Mouse (Mus musculus) hindbrain, embryonic 16.5 days (tissue): ENCODE data around the gene Npsr1. TPM values are rescaled to one million over a fixed set of nuclear protein-coding genes. Genes with fewer than 3 reads are reported as not detected.

ENCODE experiments used
- ATAC-seq: fragments of 200-750 bp; cut with Nextera tagmentation; 2 replicates; pipeline ENCODE4 v1.8.0; 2017; ENCODE audit warnings: moderate TSS enrichment, moderate library complexity
- H3K27ac ChIP-seq: fragments of 300-500 bp; sonication (generic); 2 replicates; pipeline ENCODE4 v1.5.1; 2014; ENCODE audit warnings: low read depth, mild to moderate bottlenecking, control low read depth, low read length, moderate library complexity
- H3K27me3 ChIP-seq: fragments of 300-500 bp; sonication (generic); replicated peaks from 2 replicates; pipeline ENCODE4 v1.6.1; 2014; ENCODE audit warnings: low read length; ENCODE audit not compliant: control insufficient read depth, insufficient read depth
- H3K36me3 ChIP-seq: fragments of 300-500 bp; sonication (generic); 2 replicates; pipeline ENCODE4 v1.6.1; 2014; ENCODE audit warnings: mild to moderate bottlenecking, low read length, moderate library complexity, mixed read lengths; ENCODE audit not compliant: control insufficient read depth, insufficient read depth
- H3K4me1 ChIP-seq: fragments of 300-500 bp; sonication (generic); 2 replicates; pipeline ENCODE4 v1.6.1; 2014; ENCODE audit warnings: low read depth, low read length; ENCODE audit not compliant: control insufficient read depth, insufficient read depth
- H3K4me2 ChIP-seq: fragments of 300-500 bp; sonication (generic); 2 replicates; pipeline ENCODE4 v1.6.1; 2014; ENCODE audit warnings: mild to moderate bottlenecking, low read length, control low read depth, moderate library complexity
- H3K4me3 ChIP-seq: fragments of 300-500 bp; sonication (generic); 2 replicates; pipeline ENCODE4 v1.5.1; 2014; ENCODE audit warnings: mild to moderate bottlenecking, low read length, control low read depth, moderate library complexity
- H3K9ac ChIP-seq: fragments of 300-500 bp; sonication (generic); 2 replicates; pipeline ENCODE4 v1.6.1; 2014; ENCODE audit warnings: low read depth, mild to moderate bottlenecking, control low read depth, low read length, moderate library complexity
- H3K9me3 ChIP-seq: fragments of 300-500 bp; sonication (generic); 2 replicates; pipeline ENCODE4 v1.6.1; 2014; ENCODE audit warnings: mild to moderate bottlenecking, low read length, moderate library complexity; ENCODE audit not compliant: control insufficient read depth
- WGBS: fragments of 180-500 bp; shearing (Covaris S2); extraction: QIAGEN DNeasy Blood & Tissue Kit; methylation state at CpG from one replicate; pipeline ENCODE4 v1.1.7; 2014; 5-methylcytosine and 5-hydroxymethylcytosine counted together
- polyA plus RNA-seq: library from polyadenylated mRNA; unstranded; fragments of >200 nt; fragmentation: Nextera tagmentation; extraction: Ambion mirVana; gene quantifications from 2 replicates; pipeline ENCODE4 v1.2.1, GENCODE M21; 2015

Gene Npsr1
- polyA plus RNA-seq, 1 experiment from 2014 or later = 0.43 TPM

DNA sequence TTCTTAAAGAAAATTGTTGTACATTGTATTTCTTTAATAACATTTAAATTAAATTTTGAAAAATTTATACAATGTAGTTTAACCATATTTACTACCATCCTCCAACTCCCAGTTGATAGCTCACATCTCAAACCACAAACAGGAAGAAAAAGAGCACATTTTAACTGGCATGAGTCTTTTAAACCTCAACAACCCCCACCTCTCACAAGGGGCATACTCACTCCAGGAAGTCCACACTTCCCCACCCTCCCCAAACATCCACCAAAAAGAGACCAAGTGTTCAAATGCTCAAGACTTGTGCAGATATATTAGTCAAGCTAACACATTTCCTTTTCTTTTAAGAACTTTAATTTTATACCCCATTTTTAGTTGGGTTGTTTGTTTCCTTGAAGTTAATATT is 38.6 kb downstream of the Npsr1 start:
- no peaks in the 10 kb centered on the region for H3K4me1 ChIP-seq
- H3K27ac ChIP-seq = no peak overlapping the region
- no peaks in the 10 kb centered on the region for H3K36me3 ChIP-seq
- no peaks in the 10 kb centered on the region for H3K27me3 ChIP-seq
- no peak overlapping the region for H3K9ac ChIP-seq
- H3K9me3 ChIP-seq = no peaks in the 10 kb centered on the region
- ATAC-seq = no peak
- no peak overlapping the region for H3K4me3 ChIP-seq
- no peak overlapping the region for H3K4me2 ChIP-seq

DNA sequence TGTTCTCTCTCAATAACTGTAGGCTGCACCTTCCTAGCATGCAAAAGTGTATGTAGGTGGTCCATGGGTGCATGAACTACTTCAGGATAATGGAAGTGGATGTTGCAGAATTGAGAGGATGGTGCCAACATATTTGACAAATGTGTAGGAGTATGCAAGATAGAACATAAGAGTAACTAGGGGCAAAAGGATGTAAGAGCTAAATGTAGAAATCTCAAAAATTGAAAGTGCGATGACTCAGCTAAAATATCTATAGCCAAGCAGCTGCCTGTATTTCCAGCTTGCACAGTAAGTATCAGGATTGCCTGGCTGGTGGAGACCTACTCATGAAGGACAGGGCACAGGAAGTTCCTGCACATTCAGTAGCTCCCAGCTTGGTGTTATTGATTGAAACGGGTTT is 46.5 kb downstream of the Npsr1 start:
- WGBS = 91% methylated on average over 2 of the region's 2 CpGs
- no peaks in the 10 kb centered on the region for H3K9me3 ChIP-seq
- no peak for ATAC-seq
- no peaks in the 10 kb centered on the region for H3K36me3 ChIP-seq
- H3K4me1 ChIP-seq = no peaks in the 10 kb centered on the region
- H3K4me2 ChIP-seq = no peak overlapping the region
- H3K4me3 ChIP-seq = no peak overlapping the region
- H3K27me3 ChIP-seq = no peaks in the 10 kb centered on the region
- H3K9ac ChIP-seq = no peak overlapping the region
- no peak overlapping the region for H3K27ac ChIP-seq

DNA sequence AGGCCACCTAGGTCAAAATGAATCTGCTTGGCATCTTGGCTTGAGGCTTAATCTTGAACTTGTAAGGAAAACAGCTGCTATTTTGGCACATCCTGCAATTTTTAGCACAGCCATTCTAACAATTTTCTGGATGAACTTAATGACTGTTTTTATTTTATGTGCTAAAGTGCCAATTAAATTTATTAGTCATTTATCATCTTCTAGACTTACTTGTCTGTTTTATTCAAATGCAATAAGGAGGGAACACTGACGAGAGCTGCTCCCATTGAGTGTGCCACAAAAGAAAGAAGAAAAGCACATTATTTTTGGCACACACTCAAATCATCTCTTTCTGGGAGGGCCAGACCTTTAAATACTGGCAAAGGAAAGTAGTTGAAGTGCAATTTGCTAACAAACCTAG is 59.4 kb downstream of the Npsr1 start:
- Histone ChIP-seq H3K27ac (no peak overlapping the region), H3K9me3 (no peaks in the 10 kb centered on the region), H3K4me2 (no peak overlapping the region), H3K4me1 (no peaks in the 10 kb centered on the region), H3K36me3 (no peaks in the 10 kb centered on the region), H3K4me3 (no peak overlapping the region), H3K9ac (no peak overlapping the region), H3K27me3 (no peaks in the 10 kb centered on the region)
- ATAC-seq = no peak
- 44% methylated on average over 1 of the region's 1 CpGs for WGBS

DNA sequence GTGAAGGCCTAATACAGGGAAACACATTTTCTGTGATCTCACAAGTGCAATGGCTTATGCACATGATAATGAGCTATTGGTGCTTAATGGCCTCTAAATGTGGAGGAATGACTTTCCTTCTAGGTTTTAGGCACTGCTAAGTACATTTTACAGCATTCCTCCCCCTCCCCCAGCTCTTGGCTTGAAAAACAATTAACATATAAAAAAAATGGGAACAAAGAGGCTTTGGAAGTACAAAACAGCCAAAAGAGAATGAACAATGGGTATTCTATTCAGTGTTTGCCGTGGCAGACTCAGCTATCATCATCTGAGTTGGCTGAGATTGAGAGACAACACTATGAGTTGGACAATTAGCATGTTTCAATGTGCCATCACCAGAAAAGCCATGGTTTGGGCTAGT is 62.6 kb downstream of the Npsr1 start:
- ATAC-seq = no peak
- Histone ChIP-seq H3K4me1 (no peaks in the 10 kb centered on the region), H3K27ac (no peak overlapping the region), H3K9ac (no peak overlapping the region), H3K4me3 (no peak overlapping the region), H3K4me2 (no peak overlapping the region), H3K27me3 (no peaks in the 10 kb centered on the region), H3K36me3 (no peaks in the 10 kb centered on the region), H3K9me3 (no peaks in the 10 kb centered on the region)
- WGBS = 21% methylated on average over 1 of the region's 1 CpGs

DNA sequence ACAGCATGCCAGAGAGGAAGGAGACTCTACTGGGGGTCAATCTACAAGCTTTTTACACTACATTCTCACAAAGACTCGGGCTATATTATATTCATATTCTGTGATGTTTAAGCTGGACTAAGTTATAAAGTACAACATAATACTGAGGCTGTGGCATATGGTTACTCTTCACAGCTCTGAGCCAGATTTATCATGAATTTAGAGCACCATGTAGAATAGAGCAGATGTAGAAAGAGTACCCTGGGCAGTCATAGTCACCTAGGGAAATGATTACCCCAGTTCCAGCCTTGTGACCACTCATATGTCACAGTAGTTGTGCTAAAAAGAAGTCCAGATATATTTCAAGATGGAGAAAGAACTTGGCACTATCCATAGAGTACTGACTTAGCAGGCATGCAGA is 70.7 kb downstream of the Npsr1 start:
- 84% methylated on average over 1 of the region's 1 CpGs for WGBS

DNA sequence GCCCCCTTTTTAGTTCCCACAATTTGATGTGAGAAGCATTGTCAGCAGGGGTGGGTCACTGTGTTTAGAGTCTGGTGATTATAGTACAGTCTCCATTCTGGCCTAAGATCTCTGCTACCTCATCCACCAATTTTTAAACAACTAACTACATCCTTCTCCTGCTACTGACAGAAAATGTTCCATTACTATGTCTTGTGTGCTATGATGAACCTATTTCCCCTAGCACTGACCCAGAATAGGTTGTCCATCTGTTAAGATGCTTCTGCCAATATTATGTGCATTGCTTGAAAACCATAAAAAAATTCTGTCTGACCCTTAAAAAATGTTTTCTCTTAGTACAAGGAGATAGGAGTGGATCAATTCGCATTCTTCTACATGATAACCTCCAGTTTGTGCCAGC is 72.9 kb downstream of the Npsr1 start:
- Histone ChIP-seq H3K4me2 (no peak overlapping the region), H3K36me3 (no peaks in the 10 kb centered on the region), H3K4me1 (no peaks in the 10 kb centered on the region), H3K27ac (no peak overlapping the region), H3K27me3 (no peaks in the 10 kb centered on the region), H3K9ac (no peak overlapping the region), H3K9me3 (no peaks in the 10 kb centered on the region), H3K4me3 (no peak overlapping the region)
- no peak for ATAC-seq
- WGBS = 91% methylated on average over 1 of the region's 1 CpGs

More for the DNA sequence above, 70.7 kb downstream of the Npsr1 start:
- H3K9me3 ChIP-seq = no peaks in the 10 kb centered on the region
- H3K4me2 ChIP-seq = no peak overlapping the region
- H3K4me3 ChIP-seq = no peak overlapping the region
- no peak for ATAC-seq
- no peak overlapping the region for H3K27ac ChIP-seq
- no peaks in the 10 kb centered on the region for H3K4me1 ChIP-seq
- H3K27me3 ChIP-seq = no peaks in the 10 kb centered on the region
- H3K36me3 ChIP-seq = no peaks in the 10 kb centered on the region
- H3K9ac ChIP-seq = no peak overlapping the region

DNA sequence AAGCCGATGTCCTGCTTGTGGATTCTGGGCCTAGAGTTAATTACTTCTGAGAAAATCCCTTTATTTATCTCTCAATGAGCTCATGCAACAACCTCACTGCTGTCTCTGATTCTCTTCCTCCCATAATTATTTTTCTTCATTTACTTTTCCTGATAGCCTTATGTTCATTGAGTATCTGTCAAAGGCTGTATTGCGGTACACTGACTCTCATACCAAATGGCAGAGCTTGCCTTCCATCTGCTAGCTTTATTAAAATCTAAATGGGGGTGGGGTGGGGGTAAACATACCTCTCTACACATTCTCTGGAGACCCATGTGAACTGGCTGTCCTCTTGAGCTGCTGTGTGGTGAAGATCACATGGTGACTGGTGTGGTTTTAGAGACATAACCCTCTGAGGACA is 80.9 kb downstream of the Npsr1 start:
- Histone ChIP-seq H3K4me2 (no peak overlapping the region), H3K27ac (no peak overlapping the region), H3K9ac (no peak overlapping the region), H3K4me1 (no peaks in the 10 kb centered on the region), H3K4me3 (no peak overlapping the region), H3K27me3 (no peaks in the 10 kb centered on the region), H3K36me3 (no peaks in the 10 kb centered on the region), H3K9me3 (no peaks in the 10 kb centered on the region)
- ATAC-seq = no peak
- WGBS = 70% methylated on average over 2 of the region's 2 CpGs

DNA sequence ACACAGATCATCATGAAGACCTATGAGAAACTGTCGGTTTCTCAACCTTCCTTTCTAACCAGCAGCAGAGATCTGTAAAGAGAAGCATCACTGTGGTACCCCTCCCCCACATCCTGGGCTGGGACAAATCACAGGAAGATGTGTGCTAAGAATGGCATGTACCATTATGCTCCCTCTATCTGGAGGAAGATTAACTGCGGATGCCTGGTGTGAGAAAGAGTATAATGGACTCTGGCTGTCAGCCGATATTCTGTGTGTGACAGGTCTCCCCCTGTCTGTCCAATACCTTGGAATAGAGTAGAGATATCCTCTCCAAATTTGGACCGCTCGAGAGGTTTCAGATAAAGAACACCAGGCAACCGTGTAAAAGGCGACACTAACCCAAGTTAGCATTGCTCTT is 83.1 kb downstream of the Npsr1 start:
- no peak for ATAC-seq
- Histone ChIP-seq H3K4me2 (no peak overlapping the region), H3K36me3 (no peaks in the 10 kb centered on the region), H3K27me3 (no peaks in the 10 kb centered on the region), H3K27ac (no peak overlapping the region), H3K9me3 (no peaks in the 10 kb centered on the region), H3K9ac (no peak overlapping the region), H3K4me1 (no peaks in the 10 kb centered on the region), H3K4me3 (no peak overlapping the region)
- 85% methylated on average over 7 of the region's 7 CpGs for WGBS

DNA sequence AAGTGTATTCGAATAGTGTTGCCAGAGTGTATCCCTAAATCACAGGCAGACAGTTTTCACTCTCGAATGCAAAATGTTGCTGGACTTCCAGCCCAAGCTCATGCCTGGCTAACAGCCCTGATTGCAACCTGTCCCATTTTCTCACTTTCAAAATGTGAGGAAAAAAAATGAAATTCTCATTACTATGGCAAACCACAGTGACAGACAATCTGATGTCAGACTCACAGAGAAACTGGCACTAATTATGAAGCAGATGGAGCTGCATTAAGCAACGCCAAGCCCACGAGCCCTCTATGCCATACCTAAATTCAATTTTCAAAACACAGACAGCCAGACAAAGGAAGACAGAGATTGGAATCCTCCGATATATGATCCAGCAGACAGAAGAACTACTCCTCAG is 88.5 kb downstream of the Npsr1 start:
- H3K4me3 ChIP-seq = no peak overlapping the region
- H3K36me3 ChIP-seq = no peaks in the 10 kb centered on the region
- WGBS = 61% methylated on average over 5 of the region's 5 CpGs
- H3K4me2 ChIP-seq = no peak overlapping the region
- H3K27me3 ChIP-seq = no peaks in the 10 kb centered on the region
- H3K27ac ChIP-seq = no peak overlapping the region
- ATAC-seq = peak; percentile 65; the same call in 1 of the 2 replicates
- no peaks in the 10 kb centered on the region for H3K9me3 ChIP-seq
- H3K9ac ChIP-seq = no peak overlapping the region
- no peaks in the 10 kb centered on the region; the same call in 1 of the 2 replicates for H3K4me1 ChIP-seq
